Mouse (Mus musculus) heart, embryonic 14.5 days (tissue): ENCODE data around the gene Ism1. TPM values are rescaled to one million over a fixed set of nuclear protein-coding genes. Genes with fewer than 3 reads are reported as not detected.

Source experiments
- ATAC-seq: fragments of 200-750 bp; cut with Nextera tagmentation; 2 replicates; pipeline ENCODE4 v1.8.0; 2017; ENCODE audit warnings: low read depth, moderate TSS enrichment; ENCODE audit not compliant: insufficient number of reproducible peaks, insufficient read depth, low FRiP score
- H3K27ac ChIP-seq, 2 experiments: fragments of 200-500 bp in 1 of 2; fragments of 300-500 bp in 1 of 2; sonication (generic) in 1 of 2; replicated peaks in 1 of 2; 2 replicates each; pipeline ENCODE4 v1.5.1; 2012 to 2014; ENCODE audit warnings: low read depth in 2 of 2, low read length in 2 of 2, control low read depth in 1 of 2, mild to moderate bottlenecking in 1 of 2, mixed read lengths in 1 of 2; ENCODE audit not compliant: control insufficient read depth in 1 of 2, insufficient read depth in 1 of 2
- H3K27me3 ChIP-seq: fragments of 300-500 bp; sonication (generic); 2 replicates; pipeline ENCODE4 v1.6.1; 2014; ENCODE audit warnings: mild to moderate bottlenecking, low read length, control low read depth; ENCODE audit not compliant: control insufficient read depth, insufficient read depth
- H3K36me3 ChIP-seq: fragments of 300-500 bp; sonication (generic); 2 replicates; pipeline ENCODE4 v1.6.1; 2014; ENCODE audit warnings: mild to moderate bottlenecking, control low read depth, low read length, mixed read lengths; ENCODE audit not compliant: control insufficient read depth, insufficient read depth
- H3K4me1 ChIP-seq, 2 experiments: fragments of 200-500 bp in 1 of 2; fragments of 300-500 bp in 1 of 2; sonication (generic) in 1 of 2; 2 replicates each; pipeline ENCODE4 v1.6.1; 2012 to 2014; ENCODE audit warnings: low read length in 2 of 2, control low read depth in 1 of 2, mixed read lengths in 1 of 2; ENCODE audit not compliant: control insufficient read depth in 2 of 2, insufficient read depth in 2 of 2
- H3K4me2 ChIP-seq: fragments of 300-500 bp; sonication (generic); 2 replicates; pipeline ENCODE4 v1.6.1; 2014; ENCODE audit warnings: mild to moderate bottlenecking, low read length
- H3K4me3 ChIP-seq, 2 experiments: fragments of 200-500 bp in 1 of 2; fragments of 300-500 bp in 1 of 2; sonication (generic) in 1 of 2; 2 replicates each; pipeline ENCODE4 v1.5.1; 2012 to 2014; ENCODE audit warnings: low read length in 2 of 2, mild to moderate bottlenecking in 2 of 2, control low read depth in 1 of 2, low read depth in 1 of 2, moderate library complexity in 1 of 2; ENCODE audit not compliant: control insufficient read depth in 1 of 2, insufficient read depth in 1 of 2
- H3K9ac ChIP-seq: fragments of 300-500 bp; sonication (generic); 2 replicates; pipeline ENCODE4 v1.6.1; 2014; ENCODE audit warnings: mild to moderate bottlenecking, low read length
- H3K9me3 ChIP-seq: fragments of 300-500 bp; sonication (generic); 2 replicates; pipeline ENCODE4 v1.6.1; 2016; ENCODE audit warnings: low read length, control low read depth; ENCODE audit not compliant: control insufficient read depth
- WGBS: fragments of 180-500 bp; shearing (Covaris S2); extraction: QIAGEN DNeasy Blood & Tissue Kit; methylation state at CpG from one replicate; pipeline ENCODE4 v1.1.7; 2014; 5-methylcytosine and 5-hydroxymethylcytosine counted together
- polyA plus RNA-seq: library from polyadenylated mRNA; unstranded; fragments of >200 nt; fragmentation: Nextera tagmentation; extraction: Ambion mirVana; gene quantifications from 2 replicates; pipeline ENCODE4 v1.2.1, GENCODE M21; 2014

Ism1 gene
- polyA plus RNA-seq, 1 experiment from 2014 or later = 0.41 TPM

GRCm38 (mm10) chr2:139784946-139785345 lies 107.0 kb downstream of the Ism1 start:
- no peaks in the 10 kb centered on the region for H3K4me1 ChIP-seq
- H3K9me3 ChIP-seq = no peaks in the 10 kb centered on the region
- no peak for ATAC-seq
- no peaks in the 10 kb centered on the region for H3K36me3 ChIP-seq
- no peaks in the 10 kb centered on the region for H3K27me3 ChIP-seq
- no peak overlapping the region for H3K4me2 ChIP-seq
- H3K9ac ChIP-seq = no peak overlapping the region
- WGBS = 9% methylated on average over 2 of the region's 2 CpGs
- no peak overlapping the region for H3K4me3 ChIP-seq
- no peak overlapping the region for H3K27ac ChIP-seq

DNA sequence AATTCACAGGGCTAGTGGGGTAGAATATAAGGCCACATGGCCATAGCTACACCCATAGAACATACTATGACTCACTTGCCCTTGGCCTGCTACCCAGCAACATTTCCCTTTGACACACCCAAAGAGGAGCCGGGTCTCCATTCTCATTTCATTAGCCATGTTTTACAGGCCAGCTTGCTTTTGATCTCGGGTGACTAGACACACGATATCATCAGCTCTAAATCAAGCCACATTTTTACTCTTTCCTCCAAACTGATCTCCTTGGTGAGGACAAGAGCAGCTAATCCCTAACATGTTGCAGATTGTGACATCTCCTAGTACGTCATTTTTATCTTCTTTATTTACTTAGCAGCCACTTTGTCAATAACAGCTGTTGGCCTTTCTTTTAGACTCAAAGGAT lies 110.7 kb downstream of the Ism1 start:
- Histone ChIP-seq H3K4me2 (no peak overlapping the region), H3K27ac (no peak overlapping the region), H3K27me3 (no peaks in the 10 kb centered on the region), H3K9ac (no peak overlapping the region), H3K4me1 (no peaks in the 10 kb centered on the region), H3K4me3 (no peak overlapping the region), H3K36me3 (no peaks in the 10 kb centered on the region), H3K9me3 (no peaks in the 10 kb centered on the region)
- 67% methylated on average over 4 of the region's 4 CpGs for WGBS
- no peak for ATAC-seq

DNA sequence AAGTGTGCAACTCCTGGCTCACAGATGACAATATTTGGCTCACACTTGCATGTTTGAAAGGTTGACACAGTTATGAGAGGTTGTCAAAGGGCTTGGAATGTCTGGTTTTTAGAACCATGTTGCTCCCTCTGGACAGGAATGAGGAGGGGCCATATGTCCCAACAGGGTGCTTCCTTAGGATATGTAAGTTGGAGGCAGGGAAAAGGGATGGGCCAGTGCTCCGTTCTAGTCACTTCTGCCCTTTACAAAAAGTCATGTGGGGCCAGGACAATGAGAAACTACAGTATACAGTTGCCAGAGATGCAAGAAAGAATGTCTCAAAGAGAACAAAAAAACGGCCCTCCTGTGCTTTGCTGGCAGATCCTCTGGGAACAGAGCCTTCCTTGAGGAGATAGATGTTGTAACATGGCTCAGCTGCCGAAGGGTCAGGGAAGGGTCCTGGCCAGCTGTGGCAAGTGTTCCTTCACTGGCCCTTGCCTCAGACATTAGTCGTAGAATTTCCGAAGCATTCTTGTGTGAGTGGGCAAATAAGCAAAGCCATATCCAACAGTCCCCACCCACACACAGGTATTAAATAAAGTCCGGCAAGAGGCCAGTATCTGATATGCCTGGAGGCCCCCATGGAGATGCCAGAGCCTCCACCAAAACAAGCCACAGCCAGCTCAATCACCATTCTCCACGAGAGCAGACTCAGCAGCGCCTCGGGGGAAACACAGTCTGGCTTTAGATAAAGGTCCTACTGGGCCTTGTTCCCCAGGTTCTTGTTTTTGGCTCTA lies 114.6 kb downstream of the Ism1 start:
- H3K4me3 ChIP-seq = no peak overlapping the region
- H3K27me3 ChIP-seq = no peaks in the 10 kb centered on the region
- H3K4me2 ChIP-seq = no peak overlapping the region
- no peaks in the 10 kb centered on the region for H3K9me3 ChIP-seq
- no peaks in the 10 kb centered on the region for H3K4me1 ChIP-seq
- H3K9ac ChIP-seq = no peak overlapping the region
- no peaks in the 10 kb centered on the region for H3K36me3 ChIP-seq
- H3K27ac ChIP-seq = no peak overlapping the region
- ATAC-seq = no peak
- 67% methylated on average over 9 of the region's 9 CpGs for WGBS

DNA sequence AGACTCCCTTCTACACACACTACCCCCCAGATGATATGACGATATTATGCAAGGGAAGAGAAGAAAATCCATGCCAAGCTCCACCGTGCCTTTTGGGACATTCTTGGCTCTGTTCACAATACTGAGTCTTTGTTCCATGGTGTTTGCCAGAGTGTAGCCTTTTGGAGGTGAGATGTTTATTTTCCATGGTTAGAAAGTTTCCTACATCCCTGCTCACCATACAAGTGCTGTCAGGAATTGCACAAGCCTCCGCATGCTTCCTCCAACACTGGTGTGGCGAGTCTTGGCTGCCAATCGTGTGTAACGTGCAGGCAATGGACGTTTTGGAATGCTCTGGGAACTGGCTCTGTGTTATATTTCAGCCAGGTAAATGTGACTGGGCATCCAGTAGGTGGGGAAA lies 126.1 kb downstream of the Ism1 start:
- H3K4me3 ChIP-seq = no peak overlapping the region
- ATAC-seq = no peak
- H3K36me3 ChIP-seq = no peaks in the 10 kb centered on the region
- no peak overlapping the region for H3K9ac ChIP-seq
- H3K4me1 ChIP-seq = no peaks in the 10 kb centered on the region
- WGBS = 75% methylated on average over 7 of the region's 7 CpGs
- H3K27ac ChIP-seq = no peak overlapping the region
- no peaks in the 10 kb centered on the region for H3K9me3 ChIP-seq
- no peak overlapping the region for H3K4me2 ChIP-seq
- H3K27me3 ChIP-seq = no peaks in the 10 kb centered on the region

DNA sequence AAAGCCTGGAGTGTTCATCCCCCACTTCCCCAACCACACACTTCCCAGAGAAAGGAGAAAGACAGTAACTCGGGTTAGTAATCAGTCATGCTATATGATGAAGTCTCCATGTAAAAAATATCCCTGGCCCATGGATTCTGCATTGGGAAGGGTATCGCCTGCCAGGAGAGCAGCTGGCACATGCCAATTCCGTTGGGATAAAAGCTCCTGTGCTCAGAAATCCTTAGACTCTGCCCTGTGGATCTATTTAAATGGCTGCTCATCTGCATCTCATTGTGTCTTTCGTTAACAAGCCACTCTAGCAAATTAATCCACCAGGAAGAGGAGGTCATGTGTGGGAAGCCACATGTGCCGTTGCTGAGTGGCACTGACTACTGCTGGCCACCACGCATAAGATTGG lies 129.9 kb downstream of the Ism1 start:
- H3K4me3 ChIP-seq = no peak overlapping the region

More for the DNA sequence above, 129.9 kb downstream of the Ism1 start:
- H3K27me3 ChIP-seq = no peaks in the 10 kb centered on the region
- ATAC-seq = no peak
- no peak overlapping the region for H3K9ac ChIP-seq
- 86% methylated on average over 6 of the region's 6 CpGs for WGBS
- H3K4me2 ChIP-seq = no peak overlapping the region
- no peaks in the 10 kb centered on the region for H3K36me3 ChIP-seq
- H3K9me3 ChIP-seq = no peaks in the 10 kb centered on the region
- H3K27ac ChIP-seq = no peak overlapping the region
- H3K4me1 ChIP-seq = no peaks in the 10 kb centered on the region

Other genes with a start within 250 kb of the Ism1 start
- not detected in 2 replicates for gene Sptlc3, start 184.3 kb upstream of the Ism1 start, polyA plus RNA-seq